Mouse (Mus musculus) small intestine, adult 2 months (tissue): ENCODE data around the gene 1700029H14Rik.

Experiments
- CTCF ChIP-seq: fragments of 200-500 bp; IDR thresholded peaks from 2 replicates; pipeline ENCODE4 v1.5.1; 2012; ENCODE audit warnings: low read depth, mild to moderate bottlenecking, control low read depth, inconsistent platforms, low read length, moderate library complexity, mixed read lengths; ENCODE audit not compliant: insufficient replicate concordance, insufficient read length; ENCODE audit errors: extremely low read depth
- POLR2A ChIP-seq: fragments of 200-500 bp; IDR thresholded peaks from 2 replicates; pipeline ENCODE4 v1.6.1; 2012; ENCODE audit warnings: low read depth, mild to moderate bottlenecking, control low read depth, inconsistent platforms, low read length, moderate library complexity

DNA sequence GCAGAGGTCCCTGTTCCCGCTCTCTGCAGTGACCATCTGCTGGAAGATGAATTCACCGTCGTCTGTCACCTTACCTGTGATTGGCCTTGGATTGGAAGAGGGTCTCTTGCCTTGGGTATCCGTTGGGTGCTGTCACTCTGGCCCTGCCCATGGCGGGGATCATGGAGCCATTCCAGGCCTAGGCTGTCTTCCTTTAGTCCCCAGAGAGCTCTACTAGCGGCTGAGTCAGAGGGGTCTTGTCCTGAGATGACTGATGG is 10.8 kb downstream of the 1700029H14Rik start:
- no peak for TF ChIP-seq POLR2A
- no peak for TF ChIP-seq CTCF
